Mouse (Mus musculus): ENCODE data around the gene Lrrc43. TPM values are rescaled to one million over a fixed set of nuclear protein-coding genes. Genes with fewer than 3 reads are reported as not detected.

Gene Lrrc43
- total RNA-seq, 2 experiments from 2014 or later: not detected

DNA sequence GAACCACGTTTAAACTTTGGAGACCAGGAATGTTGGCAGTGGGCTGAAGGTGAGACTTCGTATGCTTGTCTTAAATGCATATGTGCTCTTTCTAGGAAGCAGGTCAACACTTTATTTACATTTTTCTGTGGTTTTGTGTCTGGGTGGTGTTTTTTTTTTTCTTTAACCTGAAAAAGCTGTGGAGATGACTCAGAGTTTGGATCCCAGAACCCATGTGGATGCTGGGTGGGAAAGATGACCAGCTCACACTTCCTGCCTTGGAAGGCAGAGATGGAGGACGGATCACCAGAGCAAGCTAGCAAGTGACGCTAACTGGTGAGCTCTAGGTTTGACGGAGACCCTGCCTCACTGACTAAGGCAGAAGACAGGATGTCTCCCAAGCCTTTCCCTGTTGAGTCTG lies 25.8 kb downstream of the Lrrc43 start:
- DNase-seq (ENCODE audit: low spot score in 2 of 2): no peak

DNA sequence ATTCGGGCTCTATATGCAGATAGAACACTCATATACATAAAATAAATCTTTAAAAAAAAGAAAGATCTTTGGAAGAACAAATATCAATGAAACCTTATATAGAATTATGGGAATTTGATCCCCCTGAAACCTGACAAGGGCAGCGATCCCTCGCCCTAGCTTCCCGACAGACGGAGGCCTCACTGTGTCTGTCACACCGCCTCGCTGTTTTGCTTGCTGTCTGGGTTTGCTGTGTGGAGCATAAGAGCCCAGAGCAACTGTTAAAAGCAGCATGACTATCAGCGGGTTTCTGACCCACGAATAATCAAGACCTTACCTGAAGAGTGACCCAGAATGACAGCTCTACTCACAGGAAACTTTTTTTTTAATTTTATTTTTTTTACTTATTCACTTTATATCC lies 31.6 kb downstream of the Lrrc43 start:
- DNase-seq (ENCODE audit: low spot score in 2 of 2): peak in 1 of 2 experiments; percentile 3

DNA sequence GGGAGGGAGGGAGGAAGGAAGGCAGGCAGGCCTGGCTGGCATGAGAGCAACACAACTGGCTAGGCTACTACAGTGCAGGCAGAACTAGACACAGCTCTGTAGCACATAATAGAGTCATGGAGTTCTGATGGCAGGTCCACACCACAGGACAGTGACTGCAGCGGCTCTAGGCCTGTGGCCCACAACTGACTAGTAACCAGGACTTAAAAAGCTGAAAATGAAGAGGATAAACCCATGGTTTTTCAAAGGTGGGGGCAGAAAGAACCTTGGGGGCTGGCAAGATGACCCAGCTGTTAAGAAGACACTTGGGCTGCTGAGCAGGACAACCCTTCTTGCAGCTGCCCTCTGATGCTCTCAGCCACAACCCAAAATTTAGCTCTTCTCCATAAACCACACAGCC lies 32.5 kb downstream of the Lrrc43 start:
- peak in 1 of 2 experiments; percentile 1 for DNase-seq (ENCODE audit: low spot score in 2 of 2)

DNA sequence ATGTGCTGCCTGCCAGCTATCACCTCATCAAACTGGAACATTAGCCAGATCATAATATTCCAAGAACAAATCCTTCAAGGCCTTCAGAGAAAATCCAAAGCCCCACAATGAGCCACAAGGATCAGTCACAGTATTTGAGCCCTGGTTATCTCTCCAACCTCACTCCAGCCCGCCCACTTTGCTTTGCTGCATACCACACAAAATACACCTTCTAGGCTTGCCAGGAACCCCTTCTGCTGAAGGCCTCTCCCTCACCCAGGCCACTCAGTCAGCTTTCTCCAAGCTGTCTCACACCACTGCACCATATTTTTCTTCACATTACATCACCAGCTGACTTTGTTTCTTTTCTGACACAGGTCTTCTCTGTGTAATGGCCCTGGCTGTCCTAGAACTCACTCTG lies 33.1 kb downstream of the Lrrc43 start:
- peak in 1 of 2 experiments; percentile 13 for DNase-seq (ENCODE audit: low spot score in 2 of 2)

DNA sequence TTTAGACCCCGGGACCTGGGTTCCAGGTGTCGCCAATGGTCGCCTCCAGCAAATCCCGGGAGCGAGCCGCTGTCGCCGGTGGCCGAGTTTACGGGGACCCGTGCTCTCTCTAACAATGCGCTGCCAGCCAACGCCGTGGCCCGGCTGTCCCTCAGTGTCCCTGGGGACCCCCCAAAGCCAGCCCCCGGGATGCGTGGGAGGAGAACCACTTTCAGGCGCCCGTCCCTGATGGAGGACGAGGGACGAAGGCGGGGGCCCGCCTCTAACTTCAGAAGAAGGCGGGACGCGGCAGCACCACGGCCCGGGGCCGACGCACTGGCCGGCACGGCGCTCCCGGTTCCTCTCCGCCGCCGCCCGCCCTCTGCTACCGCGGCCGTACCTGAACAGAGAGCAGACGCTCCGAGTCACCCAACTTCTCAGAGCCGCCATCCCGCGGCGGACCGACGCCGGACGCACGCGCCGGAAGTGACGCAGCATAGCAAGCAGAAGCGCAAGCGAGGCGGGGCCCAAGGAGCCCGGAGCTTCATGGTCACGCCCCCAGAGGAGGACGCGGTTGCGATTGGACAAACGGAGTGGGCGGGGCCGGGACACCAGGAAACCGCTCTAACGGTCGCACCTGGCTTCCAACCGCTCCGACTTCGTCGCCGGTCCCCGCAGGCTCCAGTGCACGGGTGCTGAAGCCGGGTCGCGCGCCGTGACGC lies 34.7 kb downstream of the Lrrc43 start, which contains the start of gene Diablo:
Diablo (minus strand) TSS at position 485 of the 701 bp plus-strand sequence.
- peak; percentile 92 to 99 for DNase-seq (ENCODE audit: low spot score in 2 of 2)

DNA sequence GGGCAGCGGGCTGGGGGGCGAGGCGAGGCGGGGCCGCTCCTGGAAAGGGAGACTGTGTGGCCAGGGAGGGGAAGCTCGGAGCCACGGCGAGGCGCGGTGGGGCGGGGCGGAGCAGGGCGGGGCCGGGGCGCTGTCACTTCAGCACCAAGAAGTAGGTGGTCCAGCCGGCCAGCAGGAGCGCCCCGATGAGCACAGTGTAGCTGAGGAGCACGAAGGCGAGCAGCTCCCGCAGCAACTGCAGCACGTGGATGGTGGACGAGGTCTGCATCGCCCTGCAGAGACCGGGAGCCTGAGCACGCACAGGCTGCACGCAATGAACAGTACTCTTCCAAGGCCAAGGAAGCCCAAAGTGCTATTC lies 35.3 kb downstream of the Lrrc43 start:
- DNase-seq (ENCODE audit: low spot score in 2 of 2): no peak

DNA sequence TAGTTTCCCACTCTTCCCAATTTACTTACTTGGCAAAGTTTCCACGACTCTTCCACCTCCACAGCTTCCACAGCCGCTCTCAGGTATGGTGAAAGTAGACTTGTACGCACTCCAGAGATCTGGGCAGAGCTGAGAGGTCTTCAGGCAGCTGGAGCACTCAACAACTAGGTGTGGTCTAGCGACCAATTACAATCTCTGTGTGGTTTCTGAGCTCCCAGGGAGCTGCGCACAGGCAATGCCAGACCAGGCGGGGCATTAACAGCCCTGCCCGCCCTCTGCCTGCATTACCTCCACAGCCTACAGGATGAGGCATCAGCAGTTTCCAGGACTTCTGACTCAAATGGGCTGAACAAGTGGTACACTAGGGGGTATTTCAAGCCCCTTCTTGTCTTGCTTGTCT lies 36.2 kb downstream of the Lrrc43 start, which contains the start of gene Gm49027:
Gm49027 (minus strand) TSS at position 208 of the 400 bp plus-strand sequence.
- peak in 1 of 2 experiments; percentile 4 for DNase-seq (ENCODE audit: low spot score in 2 of 2)

DNA sequence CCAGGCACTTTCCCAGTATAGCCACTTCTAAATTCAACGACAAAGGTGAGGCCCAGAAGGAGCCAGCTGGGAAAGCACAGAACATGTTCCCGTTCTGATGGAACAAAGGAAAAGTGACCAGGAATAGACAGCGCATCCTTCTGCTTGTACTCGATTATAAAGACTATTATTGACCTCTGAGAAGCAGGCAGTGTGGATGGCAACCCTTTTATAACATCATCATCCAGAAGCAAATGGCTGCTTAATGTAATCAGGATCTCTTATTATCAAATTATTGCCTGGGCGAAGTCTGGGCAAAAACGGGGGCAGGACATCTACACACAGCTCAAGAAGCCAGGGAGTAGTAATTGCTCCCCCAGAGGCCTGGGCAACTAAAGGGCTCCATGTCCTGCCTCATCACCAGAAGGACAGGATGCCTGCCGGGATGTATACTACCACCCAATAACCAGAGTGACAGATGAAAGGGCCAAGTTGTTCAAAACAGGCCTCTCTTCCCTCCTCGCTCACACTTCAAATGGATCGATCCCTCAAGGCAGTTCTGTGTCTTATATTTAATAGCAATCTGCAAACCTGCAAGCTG lies 36.9 kb downstream of the Lrrc43 start:
- DNase-seq (ENCODE audit: low spot score in 2 of 2): peak in 1 of 2 experiments; percentile 4

DNA sequence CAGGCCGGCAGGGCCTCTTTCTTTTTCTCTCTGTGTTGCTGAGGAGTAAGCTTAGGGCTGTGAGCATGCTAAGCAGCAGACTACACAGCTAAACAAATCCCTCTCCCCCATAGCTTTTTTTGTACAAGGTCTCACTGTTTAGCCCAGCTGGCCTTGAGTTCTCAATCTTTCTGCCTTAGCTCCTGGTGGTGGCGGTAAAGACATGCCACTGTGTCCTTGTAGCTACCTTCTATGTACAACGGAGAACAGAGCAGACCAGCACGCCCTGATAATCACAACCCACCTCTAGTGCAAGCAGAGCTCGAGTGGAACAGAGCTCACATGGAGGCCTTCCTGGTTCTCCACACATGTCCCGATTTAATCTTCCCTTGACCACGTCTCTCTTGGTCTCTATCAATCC lies 39.5 kb downstream of the Lrrc43 start:
- peak in 1 of 2 experiments; percentile 1 for DNase-seq (ENCODE audit: low spot score in 2 of 2)

DNA sequence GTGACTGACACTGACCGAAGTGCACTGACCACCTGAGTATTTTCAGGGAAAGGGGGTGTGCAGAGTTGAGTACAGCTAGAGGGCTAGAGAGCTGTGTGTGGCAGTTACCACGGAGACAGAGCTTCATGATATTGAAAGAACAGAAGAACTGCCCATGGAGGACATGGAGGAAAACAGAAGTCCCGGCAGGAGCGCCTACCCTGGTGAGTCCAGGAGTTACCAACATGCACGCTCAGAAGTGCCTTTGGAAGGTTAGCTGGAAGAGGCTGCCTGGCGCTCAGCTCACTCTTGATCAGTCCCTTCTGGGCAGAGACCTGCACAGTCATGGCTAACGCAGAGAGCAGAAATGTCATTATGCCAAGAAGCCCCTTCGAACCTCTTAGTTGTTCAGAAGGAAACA lies 41.0 kb downstream of the Lrrc43 start:
- peak in 1 of 2 experiments; percentile 5 for DNase-seq (ENCODE audit: low spot score in 2 of 2)

DNA sequence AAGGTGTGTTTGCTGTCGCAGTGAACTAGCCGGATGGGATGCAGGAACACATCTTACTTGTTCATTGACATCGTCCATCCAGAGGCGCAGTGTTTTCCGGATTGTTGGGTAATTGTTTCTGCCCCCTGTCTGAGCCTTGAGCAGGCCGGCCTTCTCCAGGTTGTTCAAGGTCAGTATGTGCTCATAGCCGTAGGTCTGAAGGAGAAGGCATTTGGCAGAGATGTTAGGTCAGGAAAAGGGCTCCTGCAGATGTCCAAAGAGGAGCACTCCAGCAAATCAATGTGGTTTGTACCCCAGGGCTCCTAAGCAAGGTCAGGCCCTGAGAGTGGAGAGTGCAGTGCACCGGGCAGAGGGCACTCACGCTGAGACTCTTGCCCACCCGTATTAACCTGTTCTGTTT lies 44.7 kb downstream of the Lrrc43 start:
- DNase-seq (ENCODE audit: low spot score in 2 of 2): peak in 1 of 2 experiments; percentile 4

DNA sequence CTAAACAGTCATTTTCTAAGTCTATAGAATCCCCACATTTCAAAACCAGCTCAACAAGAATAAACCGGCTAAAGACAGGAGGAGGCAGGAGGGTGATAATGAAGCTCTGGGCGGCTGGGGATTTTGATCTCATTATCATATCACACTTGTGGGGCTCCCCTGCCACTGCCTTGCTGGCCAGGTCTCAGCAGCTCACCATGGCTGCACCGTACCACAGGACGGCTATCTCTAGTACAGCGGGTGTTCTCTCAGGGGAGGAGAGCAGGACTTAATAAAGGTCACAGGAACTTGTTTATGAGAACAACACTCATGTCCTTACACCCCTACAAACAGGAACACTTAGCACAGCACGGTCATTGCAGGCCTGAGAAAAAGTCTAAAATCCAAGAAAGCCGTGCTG lies 66.6 kb downstream of the Lrrc43 start:
- DNase-seq (ENCODE audit: low spot score in 2 of 2): peak in 1 of 2 experiments; percentile 4

DNA sequence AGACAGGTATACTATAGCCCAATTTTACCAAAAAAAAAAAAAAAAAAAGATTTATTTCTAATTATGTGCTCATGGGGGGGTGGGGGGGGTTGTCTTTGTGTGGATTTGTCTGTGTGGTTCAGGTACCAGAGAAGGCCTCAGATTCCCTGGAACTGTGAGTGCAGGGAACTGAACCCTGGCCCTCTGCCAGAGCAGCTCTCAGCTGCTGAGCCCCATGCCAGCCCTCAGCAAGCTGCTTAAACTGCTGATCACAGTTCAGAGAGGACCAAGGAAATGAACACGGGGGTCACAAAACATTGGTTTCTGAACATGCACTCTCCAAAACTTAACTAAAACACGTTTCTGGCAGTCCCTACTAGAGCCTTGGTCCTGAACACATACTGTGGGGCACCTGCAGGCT lies 67.3 kb downstream of the Lrrc43 start:
- DNase-seq (ENCODE audit: low spot score in 2 of 2): peak in 1 of 2 experiments; percentile 49

Small RNA genes lying within 50 kb of the gene (microRNA-seq; reads per million reads assigned to microRNA genes)
- gene Mir7647: not detected

Other genes with a start within 250 kb of the Lrrc43 start
- gene Wdr66, start 237.2 kb upstream of the Lrrc43 start, total RNA-seq (2021): 1 to 10 TPM; 2.4 to 4.2 TPM
- 10 to 100 TPM; 33.6 to 37.5 TPM for gene Bcl7a, start 145.5 kb upstream of the Lrrc43 start, total RNA-seq (2021)
- gene Mlxip, start 94.5 kb upstream of the Lrrc43 start, total RNA-seq (2021): 10 to 100 TPM; 48.4 to 49.8 TPM
- not detected for gene Il31, start 184 bp downstream of the Lrrc43 start, total RNA-seq (2021)
- gene B3gnt4, start 21.2 kb downstream of the Lrrc43 start, total RNA-seq (2021): not detected
- gene Diablo, start 34.9 kb downstream of the Lrrc43 start, total RNA-seq (2021): 10 to 100 TPM; 38.9 to 47.4 TPM
- under 1 TPM; 0.74 to 0.93 TPM for gene Gm49027, start 36.2 kb downstream of the Lrrc43 start, total RNA-seq (2021)
- 10 to 100 TPM; 31.5 to 31.9 TPM for gene Vps33a, start 83.7 kb downstream of the Lrrc43 start, total RNA-seq (2021)
- 10 to 100 TPM; 79.5 to 94.5 TPM for gene Clip1, start 195.3 kb downstream of the Lrrc43 start, total RNA-seq (2021)
- gene Zcchc8, start 231.8 kb downstream of the Lrrc43 start, total RNA-seq (2021): 10 to 100 TPM; 42.8 to 50.7 TPM

All from gastrocnemius, postnatal 4 days (tissue).